Mouse (Mus musculus) small intestine, adult 2 months (tissue): ENCODE measurements around the gene Rita1. TPM values are rescaled to one million over a fixed set of nuclear protein-coding genes. Genes with fewer than 3 reads are reported as not detected.

Experiments used
- H3K27ac ChIP-seq: fragments of 200-500 bp; 2 replicates; pipeline ENCODE4 v1.5.1; 2012; ENCODE audit warnings: low read depth, low read length, control low read depth, inconsistent platforms; ENCODE audit not compliant: insufficient read depth
- H3K27me3 ChIP-seq: fragments of 200-500 bp; 2 replicates; pipeline ENCODE4 v1.6.1; 2012; ENCODE audit warnings: mild to moderate bottlenecking, moderate library complexity, low read length, inconsistent platforms; ENCODE audit not compliant: control insufficient read depth, insufficient read depth
- H3K36me3 ChIP-seq: fragments of 200-500 bp; 2 replicates; pipeline ENCODE4 v1.6.1; 2012; ENCODE audit warnings: mild to moderate bottlenecking, low read length, control low read depth, inconsistent platforms; ENCODE audit not compliant: control insufficient read depth, insufficient read depth
- H3K4me1 ChIP-seq: fragments of 200-500 bp; 2 replicates; pipeline ENCODE4 v1.6.1; 2012; ENCODE audit warnings: low read length, inconsistent platforms, mixed read lengths; ENCODE audit not compliant: control insufficient read depth, insufficient read depth, insufficient read length
- H3K4me3 ChIP-seq: fragments of 200-500 bp; 2 replicates; pipeline ENCODE4 v1.5.1; 2012; ENCODE audit warnings: low read depth, mild to moderate bottlenecking, control low read depth, inconsistent platforms, low read length, moderate library complexity
- CTCF ChIP-seq: fragments of 200-500 bp; IDR thresholded peaks from 2 replicates; pipeline ENCODE4 v1.5.1; 2012; ENCODE audit warnings: low read depth, mild to moderate bottlenecking, control low read depth, inconsistent platforms, low read length, moderate library complexity, mixed read lengths; ENCODE audit not compliant: insufficient replicate concordance, insufficient read length; ENCODE audit errors: extremely low read depth
- POLR2A ChIP-seq: fragments of 200-500 bp; IDR thresholded peaks from 2 replicates; pipeline ENCODE4 v1.6.1; 2012; ENCODE audit warnings: low read depth, mild to moderate bottlenecking, control low read depth, inconsistent platforms, low read length, moderate library complexity
- WGBS: fragments of 180-500 bp; shearing (Covaris S2); methylation state at CpG from one replicate; pipeline ENCODE4 v1.1.7; 2018; 5-methylcytosine and 5-hydroxymethylcytosine counted together
- polyA plus RNA-seq: library from polyadenylated mRNA; depleted of rRNA; stranded (reverse); fragments of >200 nt; gene quantifications from 2 replicates; pipeline ENCODE4 v1.2.3, GENCODE M21; 2012; rRNA removed

Gene Rita1
- 6.9 and 12.1 TPM in 2 replicates for polyA plus RNA-seq

- 1% methylated on average over 22 of the region's 22 CpGs for WGBS
- Histone ChIP-seq H3K4me3 (peak within 1 kb of the TSS; percentile 78), H3K27me3 (no peaks in the 10 kb centered on the region), H3K27ac (peak within 1 kb of the TSS; percentile 92), H3K36me3 (0 out of 2 replicates have a peak, but pooled peaks cover 5% of the 10 kb centered on the region), H3K4me1 (peaks cover 7% of the 10 kb centered on the region)
- TF ChIP-seq POLR2A = peak; percentile 12
- TF ChIP-seq CTCF = no peak
Measured at GRCm38 (mm10) chr5:120612442-120612821, at the start of gene Rita1, which contains the start of gene Ddx54. Gene Rita1 (minus strand): TSS chr5:120612589. Gene Ddx54 (plus strand): TSS chr5:120612739.

DNA sequence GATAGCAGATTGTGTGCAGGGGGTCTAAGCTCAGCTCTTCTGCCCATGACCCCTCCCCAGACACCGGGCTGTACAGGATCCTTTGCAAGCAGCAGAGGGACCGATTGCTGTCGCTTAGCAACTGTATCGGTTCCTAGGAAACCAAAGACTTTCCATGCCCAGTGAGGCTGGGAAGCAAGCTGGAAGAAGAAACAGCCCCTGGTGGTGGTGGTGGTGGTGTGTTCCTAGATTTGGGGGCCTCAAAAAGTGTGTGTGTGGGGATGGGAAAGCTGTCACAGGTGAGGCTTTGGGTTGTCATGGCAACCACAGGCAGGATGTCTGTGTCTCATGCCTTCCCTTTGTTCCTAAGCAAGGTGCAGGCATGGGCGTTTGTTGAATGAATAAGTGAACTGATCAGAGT lies 48.4 kb upstream of the Rita1 start:
- 30% methylated on average over 5 of the region's 5 CpGs for WGBS
- Histone ChIP-seq H3K4me3 (no peak overlapping the region), H3K36me3 (no peaks in the 10 kb centered on the region), H3K27me3 (no peaks in the 10 kb centered on the region), H3K4me1 (no peaks in the 10 kb centered on the region), H3K27ac (no peak overlapping the region)
- TF ChIP-seq POLR2A = no peak
- TF ChIP-seq CTCF = no peak

- TF ChIP-seq POLR2A (no peak), CTCF (no peak)
- Histone ChIP-seq H3K36me3 (no peaks in the 10 kb centered on the region), H3K27me3 (no peaks in the 10 kb centered on the region), H3K27ac (no peak overlapping the region), H3K4me3 (no peak overlapping the region), H3K4me1 (peaks cover 3% of the 10 kb centered on the region)
- 79% methylated on average over 12 of the region's 12 CpGs for WGBS
Measured at GRCm38 (mm10) chr5:120656281-120656751, 43.9 kb upstream of the Rita1 start.

- H3K4me3 ChIP-seq = no peak overlapping the region
- TF ChIP-seq POLR2A (no peak), CTCF (no peak)
- peaks cover 7% of the 10 kb centered on the region; the same call in 1 of the 2 replicates for H3K27me3 ChIP-seq
- peaks cover 9% of the 10 kb centered on the region for H3K4me1 ChIP-seq
- no peak overlapping the region for H3K27ac ChIP-seq
- H3K36me3 ChIP-seq = no peaks in the 10 kb centered on the region
- 88% methylated on average over 2 of the region's 2 CpGs for WGBS
Measured at GRCm38 (mm10) chr5:120653873-120654272, 41.5 kb upstream of the Rita1 start.

GRCm38 (mm10) chr5:120652915-120653701 lies 40.7 kb upstream of the Rita1 start:
- no peak overlapping the region for H3K4me3 ChIP-seq
- no peak overlapping the region for H3K27ac ChIP-seq
- peaks cover 10% of the 10 kb centered on the region; the same call in 1 of the 2 replicates for H3K27me3 ChIP-seq
- peaks cover 13% of the 10 kb centered on the region for H3K4me1 ChIP-seq
- WGBS = 78% methylated on average over 28 of the region's 28 CpGs
- no peaks in the 10 kb centered on the region for H3K36me3 ChIP-seq
- no peak for TF ChIP-seq POLR2A

GRCm38 (mm10) chr5:120651230-120651629 lies 38.8 kb upstream of the Rita1 start:
- no peak overlapping the region for H3K4me3 ChIP-seq
- TF ChIP-seq CTCF (no peak), POLR2A (no peak)
- peaks cover 13% of the 10 kb centered on the region for H3K4me1 ChIP-seq
- WGBS = 25% methylated on average over 5 of the region's 5 CpGs
- H3K27ac ChIP-seq = no peak overlapping the region
- peaks cover 10% of the 10 kb centered on the region; the same call in 1 of the 2 replicates for H3K27me3 ChIP-seq
- H3K36me3 ChIP-seq = no peaks in the 10 kb centered on the region

DNA sequence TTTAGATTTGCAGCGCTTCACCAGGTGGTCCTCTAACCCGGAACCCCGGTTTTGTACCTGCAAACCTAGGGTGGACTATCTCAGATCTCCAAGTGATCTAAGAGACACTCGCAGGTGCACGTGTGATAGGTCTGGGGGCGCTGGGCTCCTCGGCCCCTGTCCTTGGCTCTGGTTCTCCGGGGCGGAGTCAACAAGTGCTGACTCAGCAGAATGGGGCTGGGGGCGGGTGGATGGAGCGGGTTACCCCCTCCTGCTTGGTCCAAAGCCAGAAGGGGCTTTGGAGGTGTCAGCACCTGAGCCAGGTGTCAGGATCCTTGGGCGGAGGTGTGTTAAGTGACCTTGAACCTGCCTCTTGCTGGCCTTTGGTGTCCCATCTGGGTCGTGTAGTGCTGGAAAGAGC lies 37.5 kb upstream of the Rita1 start:
- TF ChIP-seq CTCF (no peak), POLR2A (no peak)
- H3K36me3 ChIP-seq = no peaks in the 10 kb centered on the region
- 29% methylated on average over 13 of the region's 13 CpGs for WGBS
- H3K4me3 ChIP-seq = no peak overlapping the region
- H3K4me1 ChIP-seq = peaks cover 13% of the 10 kb centered on the region
- no peak overlapping the region for H3K27ac ChIP-seq
- peaks cover 10% of the 10 kb centered on the region; the same call in 1 of the 2 replicates for H3K27me3 ChIP-seq
